Mouse (Mus musculus): ENCODE measurements around the gene Zfp658. TPM values are rescaled to one million over a fixed set of nuclear protein-coding genes. Genes with fewer than 3 reads are reported as not detected.

The Zfp658 gene
- polyA plus RNA-seq, 1 experiment from 2014 or later: 8.9 TPM

GRCm38 (mm10) chr7:43562651-43563070 is 605 bp downstream of the Zfp658 start:
- 0% methylated on average over 10 of the region's 10 CpGs for WGBS
- H3K27me3 ChIP-seq (ENCODE audit: control insufficient read depth, insufficient read depth, low read length): no peaks in the 10 kb centered on the region
- peaks cover 5% of the 10 kb centered on the region; the same call in 1 of the 2 replicates for H3K4me1 ChIP-seq (ENCODE audit: control insufficient read depth, insufficient read depth, low read length)
- no peak overlapping the region for H3K27ac ChIP-seq (ENCODE audit: low read depth, low read length)
- H3K9ac ChIP-seq (ENCODE audit: low read length): peak overlapping the region; percentile 68
- peak; percentile 56 for ATAC-seq (ENCODE audit: insufficient read depth, low FRiP score, low TSS enrichment)
- peak; percentile 49 for DNase-seq (ENCODE audit: low spot score)
- H3K36me3 ChIP-seq (ENCODE audit: control insufficient read depth, insufficient read depth, low read length): peaks cover 2% of the 10 kb centered on the region; the same call in 1 of the 2 replicates
- peak overlapping the region; percentile 61 for H3K4me3 ChIP-seq (ENCODE audit: low read depth, low read length)
- peak overlapping the region; percentile 53 for H3K4me2 ChIP-seq (ENCODE audit: low read depth)
- no peaks in the 10 kb centered on the region for H3K9me3 ChIP-seq (ENCODE audit: control insufficient read depth, low read length)

GRCm38 (mm10) chr7:43563300-43563699 is 1.2 kb downstream of the Zfp658 start:
- DNase-seq (ENCODE audit: low spot score) (no peak), ATAC-seq (ENCODE audit: insufficient read depth, low FRiP score, low TSS enrichment) (no peak)
- Histone ChIP-seq H3K4me1 (ENCODE audit: control insufficient read depth, insufficient read depth, low read length) (peaks cover 5% of the 10 kb centered on the region; the same call in 1 of the 2 replicates), H3K27me3 (ENCODE audit: control insufficient read depth, insufficient read depth, low read length) (no peaks in the 10 kb centered on the region), H3K4me3 (ENCODE audit: low read depth, low read length) (peak overlapping the region; percentile 61), H3K27ac (ENCODE audit: low read depth, low read length) (no peak overlapping the region), H3K9me3 (ENCODE audit: control insufficient read depth, low read length) (no peaks in the 10 kb centered on the region), H3K9ac (ENCODE audit: low read length) (peak overlapping the region; percentile 36; the same call in 1 of the 2 replicates), H3K36me3 (ENCODE audit: control insufficient read depth, insufficient read depth, low read length) (peaks cover 4% of the 10 kb centered on the region; the same call in 1 of the 2 replicates), H3K4me2 (ENCODE audit: low read depth) (peak overlapping the region; percentile 53)
- 57% methylated on average over 6 of the region's 6 CpGs for WGBS

GRCm38 (mm10) chr7:43571216-43571615 is 9.2 kb downstream of the Zfp658 start:
- no peak for DNase-seq (ENCODE audit: low spot score)
- no peak overlapping the region for H3K4me3 ChIP-seq (ENCODE audit: low read depth, low read length)
- no peak for ATAC-seq (ENCODE audit: insufficient read depth, low FRiP score, low TSS enrichment)
- 91% methylated on average over 2 of the region's 2 CpGs for WGBS
- no peaks in the 10 kb centered on the region for H3K9me3 ChIP-seq (ENCODE audit: control insufficient read depth, low read length)
- no peaks in the 10 kb centered on the region for H3K4me1 ChIP-seq (ENCODE audit: control insufficient read depth, insufficient read depth, low read length)
- no peaks in the 10 kb centered on the region for H3K27me3 ChIP-seq (ENCODE audit: control insufficient read depth, insufficient read depth, low read length)
- no peak overlapping the region for H3K9ac ChIP-seq (ENCODE audit: low read length)
- no peak overlapping the region for H3K4me2 ChIP-seq (ENCODE audit: low read depth)
- H3K27ac ChIP-seq (ENCODE audit: low read depth, low read length): no peak overlapping the region
- H3K36me3 ChIP-seq (ENCODE audit: control insufficient read depth, insufficient read depth, low read length): peaks cover 29% of the 10 kb centered on the region

DNA sequence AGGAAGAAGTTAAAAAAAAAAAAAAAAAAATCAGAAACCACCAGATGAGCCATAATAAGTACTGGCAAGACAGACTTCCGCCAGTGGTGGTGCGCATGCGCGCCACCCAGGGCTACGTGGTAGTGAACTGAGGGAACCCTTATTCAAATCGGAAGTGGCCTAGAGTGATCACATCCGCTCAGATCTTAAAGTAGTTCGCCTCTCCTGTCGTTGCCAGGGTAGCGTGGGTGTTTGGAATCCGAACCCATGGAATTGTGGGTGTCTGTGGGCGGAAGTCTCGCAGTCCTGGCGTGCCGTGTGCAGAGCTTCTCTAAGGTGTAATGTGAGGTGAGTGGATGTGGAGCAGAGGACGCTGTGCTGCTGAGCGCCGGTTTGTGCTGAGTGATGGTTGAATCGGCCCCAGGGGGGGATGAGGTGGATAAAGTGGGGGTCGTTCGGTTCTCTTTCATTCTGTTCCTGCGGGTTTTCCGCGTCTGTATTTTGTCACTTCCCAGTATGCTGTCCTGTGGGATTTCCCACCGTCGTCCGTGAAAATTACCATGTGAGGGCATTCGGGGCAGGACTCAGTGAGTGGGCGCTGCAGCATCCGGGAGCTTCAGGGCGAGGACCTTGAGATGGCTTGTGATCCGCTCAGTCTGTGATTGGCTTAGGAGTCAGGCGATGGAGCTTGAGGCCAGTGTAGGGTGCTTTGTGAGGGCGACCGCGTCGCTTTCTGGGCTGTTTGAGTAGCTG is 17.6 kb downstream of the Zfp658 start, which contains the start of gene Zfp719:
Zfp719 (plus strand) TSS at position 171 of the 732 bp plus-strand sequence.
- Histone ChIP-seq H3K4me2 (ENCODE audit: low read depth) (peak within 1 kb of the TSS; percentile 55), H3K27me3 (ENCODE audit: control insufficient read depth, insufficient read depth, low read length) (no peaks in the 10 kb centered on the region), H3K27ac (ENCODE audit: low read depth, low read length) (peak within 1 kb of the TSS; percentile 79), H3K9me3 (ENCODE audit: control insufficient read depth, low read length) (no peaks in the 10 kb centered on the region), H3K4me3 (ENCODE audit: low read depth, low read length) (peak within 1 kb of the TSS; percentile 65), H3K4me1 (ENCODE audit: control insufficient read depth, insufficient read depth, low read length) (peaks cover 4% of the 10 kb centered on the region), H3K36me3 (ENCODE audit: control insufficient read depth, insufficient read depth, low read length) (peaks cover 5% of the 10 kb centered on the region), H3K9ac (ENCODE audit: low read length) (peak within 1 kb of the TSS; percentile 74)
- under 1% methylated on average over 37 of the region's 37 CpGs for WGBS
- peak; percentile 97 for ATAC-seq (ENCODE audit: insufficient read depth, low FRiP score, low TSS enrichment)
- peak; percentile 91 for DNase-seq (ENCODE audit: low spot score)

GRCm38 (mm10) chr7:43580526-43580925 is 18.5 kb downstream of the Zfp658 start:
- WGBS: 78% methylated on average over 5 of the region's 5 CpGs
- peak overlapping the region; percentile 65 for H3K4me3 ChIP-seq (ENCODE audit: low read depth, low read length)
- peak overlapping the region; percentile 74 for H3K9ac ChIP-seq (ENCODE audit: low read length)
- DNase-seq (ENCODE audit: low spot score) (peak; percentile 19), ATAC-seq (ENCODE audit: insufficient read depth, low FRiP score, low TSS enrichment) (no peak)
- no peaks in the 10 kb centered on the region for H3K27me3 ChIP-seq (ENCODE audit: control insufficient read depth, insufficient read depth, low read length)
- H3K4me1 ChIP-seq (ENCODE audit: control insufficient read depth, insufficient read depth, low read length): peaks cover 4% of the 10 kb centered on the region
- no peaks in the 10 kb centered on the region for H3K9me3 ChIP-seq (ENCODE audit: control insufficient read depth, low read length)
- H3K36me3 ChIP-seq (ENCODE audit: control insufficient read depth, insufficient read depth, low read length): peaks cover 7% of the 10 kb centered on the region
- peak overlapping the region; percentile 55 for H3K4me2 ChIP-seq (ENCODE audit: low read depth)
- peak overlapping the region; percentile 79; the same call in 1 of the 2 replicates for H3K27ac ChIP-seq (ENCODE audit: low read depth, low read length)

GRCm38 (mm10) chr7:43584790-43585189 is 22.7 kb downstream of the Zfp658 start:
- ATAC-seq (ENCODE audit: insufficient read depth, low FRiP score, low TSS enrichment) (no peak), DNase-seq (ENCODE audit: low spot score) (no peak)
- H3K4me2 ChIP-seq (ENCODE audit: low read depth): no peak overlapping the region
- H3K27me3 ChIP-seq (ENCODE audit: control insufficient read depth, insufficient read depth, low read length): no peaks in the 10 kb centered on the region
- H3K9ac ChIP-seq (ENCODE audit: low read length): no peak overlapping the region
- WGBS: 92% methylated on average over 5 of the region's 5 CpGs
- H3K4me3 ChIP-seq (ENCODE audit: low read depth, low read length): no peak overlapping the region
- peaks cover 16% of the 10 kb centered on the region for H3K36me3 ChIP-seq (ENCODE audit: control insufficient read depth, insufficient read depth, low read length)
- peaks cover 4% of the 10 kb centered on the region for H3K4me1 ChIP-seq (ENCODE audit: control insufficient read depth, insufficient read depth, low read length)
- no peak overlapping the region for H3K27ac ChIP-seq (ENCODE audit: low read depth, low read length)
- H3K9me3 ChIP-seq (ENCODE audit: control insufficient read depth, low read length): no peaks in the 10 kb centered on the region

DNA sequence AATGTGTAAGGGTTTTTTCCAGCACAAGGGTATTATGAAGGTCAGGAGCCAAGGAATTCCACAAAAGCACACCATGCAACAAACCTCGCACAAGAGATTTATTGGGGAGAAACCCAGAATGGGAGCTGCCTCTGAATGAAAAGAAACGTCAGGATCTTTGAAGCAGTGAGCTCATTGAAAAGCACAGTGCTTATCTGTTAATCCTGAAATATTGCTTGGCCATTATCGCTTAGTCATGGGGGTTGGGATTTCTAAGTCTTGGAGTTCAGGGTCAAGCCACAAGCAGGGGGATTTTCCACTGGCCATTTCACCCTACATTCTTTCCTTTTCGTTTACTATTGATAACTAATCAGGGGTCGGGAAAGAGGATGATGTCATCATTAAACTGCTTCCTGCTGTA is 39.8 kb downstream of the Zfp658 start:
- H3K27ac ChIP-seq (ENCODE audit: low read depth, low read length): no peak overlapping the region
- DNase-seq (ENCODE audit: low spot score) (no peak), ATAC-seq (ENCODE audit: insufficient read depth, low FRiP score, low TSS enrichment) (no peak)
- 0 out of 2 replicates have a peak overlapping the region, but pooled peaks have one; percentile 3 for H3K4me2 ChIP-seq (ENCODE audit: low read depth)
- H3K9me3 ChIP-seq (ENCODE audit: control insufficient read depth, low read length): no peaks in the 10 kb centered on the region
- no peak overlapping the region for H3K9ac ChIP-seq (ENCODE audit: low read length)
- H3K4me3 ChIP-seq (ENCODE audit: low read depth, low read length): no peak overlapping the region
- H3K36me3 ChIP-seq (ENCODE audit: control insufficient read depth, insufficient read depth, low read length): no peaks in the 10 kb centered on the region
- H3K27me3 ChIP-seq (ENCODE audit: control insufficient read depth, insufficient read depth, low read length): no peaks in the 10 kb centered on the region
- H3K4me1 ChIP-seq (ENCODE audit: control insufficient read depth, insufficient read depth, low read length): no peaks in the 10 kb centered on the region; the same call in 1 of the 2 replicates
- 30% methylated on average over 5 of the region's 5 CpGs for WGBS

DNA sequence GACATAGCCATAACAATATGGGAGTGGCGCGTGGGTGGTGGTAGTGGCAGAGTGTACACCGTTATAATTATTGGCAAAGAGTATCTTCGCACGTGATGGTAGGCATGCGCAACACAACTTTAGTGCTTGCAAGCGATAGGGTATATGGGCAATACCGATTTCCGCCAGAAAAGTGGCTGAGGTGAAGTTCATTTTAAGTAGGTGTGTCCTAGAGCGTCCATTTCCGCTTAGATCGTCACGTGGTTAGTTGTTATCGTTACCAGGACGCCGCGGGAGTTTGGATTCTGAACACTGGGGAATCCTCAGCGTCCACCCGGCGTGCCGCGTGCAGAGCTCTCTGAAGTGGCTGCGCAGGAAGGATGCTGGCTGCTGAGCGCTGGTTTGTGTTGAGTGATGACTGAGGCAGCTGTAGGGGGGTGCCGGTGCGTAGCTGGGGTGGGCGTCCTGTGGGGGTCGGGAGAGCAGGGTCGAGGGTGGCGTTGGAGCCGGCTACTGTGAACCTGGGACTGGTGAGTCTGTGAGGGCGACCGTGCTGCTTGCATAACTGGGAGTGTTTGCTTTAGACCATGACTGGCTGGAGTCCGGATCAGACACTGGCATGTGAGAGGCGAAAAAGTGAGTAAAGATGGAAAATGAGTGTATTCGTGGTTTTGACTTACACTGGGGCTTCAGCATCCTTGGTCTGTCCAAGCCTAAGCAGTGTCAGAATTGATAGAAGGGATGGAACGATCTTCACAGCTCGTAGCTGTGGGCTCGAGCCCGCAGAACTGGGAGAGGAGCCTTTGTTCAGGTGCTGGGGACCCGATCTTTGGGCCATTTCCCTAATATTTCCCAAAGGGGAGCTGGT is 45.1 kb downstream of the Zfp658 start, which contains the start of gene Zfp819:
Zfp819 (plus strand) TSS at position 274 of the 847 bp plus-strand sequence.
- ATAC-seq (ENCODE audit: insufficient read depth, low FRiP score, low TSS enrichment) (peak; percentile 77), DNase-seq (ENCODE audit: low spot score) (peak; percentile 80)
- Histone ChIP-seq H3K4me3 (ENCODE audit: low read depth, low read length) (peak within 1 kb of the TSS; percentile 37), H3K27me3 (ENCODE audit: control insufficient read depth, insufficient read depth, low read length) (no peaks in the 10 kb centered on the region), H3K4me2 (ENCODE audit: low read depth) (peak within 1 kb of the TSS; percentile 70), H3K4me1 (ENCODE audit: control insufficient read depth, insufficient read depth, low read length) (no peaks in the 10 kb centered on the region), H3K27ac (ENCODE audit: low read depth, low read length) (no peak within 1 kb of the TSS), H3K9me3 (ENCODE audit: control insufficient read depth, low read length) (no peaks in the 10 kb centered on the region), H3K36me3 (ENCODE audit: control insufficient read depth, insufficient read depth, low read length) (no peaks in the 10 kb centered on the region), H3K9ac (ENCODE audit: low read length) (peak within 1 kb of the TSS; percentile 49)
- WGBS: 19% methylated on average over 41 of the region's 41 CpGs
